Mouse (Mus musculus): ENCODE data around the gene Plcg1. TPM values are rescaled to one million over a fixed set of nuclear protein-coding genes. Genes with fewer than 3 reads are reported as not detected.

The Plcg1 gene
- polyA plus RNA-seq, 1 experiment from 2014 or later, result 11.4 TPM

DNA sequence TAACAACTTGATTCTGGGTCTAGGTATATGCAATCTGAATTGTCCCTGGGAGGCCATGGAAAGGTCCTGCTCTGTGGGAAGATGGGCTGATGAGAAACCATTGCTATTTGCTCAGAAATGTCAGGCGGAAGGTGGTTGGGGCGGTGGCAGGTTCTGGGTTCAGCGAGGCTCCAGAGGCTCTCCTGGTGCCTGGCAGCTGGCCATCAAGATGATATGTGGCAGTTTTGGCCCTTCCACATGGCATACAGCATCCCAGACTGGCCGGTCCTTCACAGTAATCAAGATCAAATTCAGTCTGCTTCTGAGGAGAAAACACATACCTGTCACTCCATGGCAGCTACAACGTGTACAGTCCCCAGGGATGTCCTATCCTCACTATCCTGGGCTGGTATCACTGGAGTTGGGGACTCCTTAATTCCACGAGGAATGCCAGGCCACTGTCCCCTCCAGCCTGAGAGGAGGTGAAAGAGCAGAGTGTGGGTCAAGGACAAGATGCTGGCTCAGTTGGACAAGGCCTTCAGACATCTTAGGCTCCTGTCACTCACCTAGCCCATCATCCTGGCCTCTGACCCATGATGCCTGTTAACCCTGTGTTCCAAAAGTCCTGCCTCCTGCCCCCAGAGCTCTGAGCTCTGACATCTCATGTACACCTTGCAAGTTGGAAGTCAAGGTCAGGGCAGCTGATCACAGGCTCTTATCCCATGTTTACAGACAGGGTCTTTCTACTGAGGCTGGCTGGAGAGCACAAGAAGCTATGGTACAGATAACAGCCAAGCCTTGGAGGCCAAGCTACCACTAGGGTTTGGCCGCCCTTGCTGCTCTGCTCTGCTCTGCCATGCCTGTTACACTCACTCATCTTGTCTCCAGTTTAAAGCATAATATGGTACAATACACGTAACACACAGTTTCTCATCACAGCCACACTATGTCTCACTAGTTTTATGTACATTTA is 40.5 kb downstream of the Plcg1 start:
- H3K27me3 ChIP-seq (ENCODE audit: control insufficient read depth, insufficient read depth, low read length), result no peaks in the 10 kb centered on the region
- H3K36me3 ChIP-seq (ENCODE audit: control insufficient read depth, insufficient read depth, low read length), result no peaks in the 10 kb centered on the region; the same call in 1 of the 2 replicates
- H3K4me2 ChIP-seq (replicated peaks; ENCODE audit: low read depth), result no peak overlapping the region
- ATAC-seq (ENCODE audit: low FRiP score, low TSS enrichment), result no peak
- no peak overlapping the region for H3K4me3 ChIP-seq (ENCODE audit: low read depth, low read length)
- no peak for TF ChIP-seq EP300 (optimal IDR thresholded peaks at IDR 0.05)
- no peak for TF ChIP-seq CTCF (IDR thresholded peaks at IDR 0.05; ENCODE audit: low read depth)
- H3K27ac ChIP-seq (replicated peaks), result no peak overlapping the region
- 78% methylated on average over 8 of the region's 8 CpGs for WGBS
- DNase-seq (ENCODE audit: low spot score), result no peak
- H3K4me1 ChIP-seq (replicated peaks; ENCODE audit: control insufficient read depth, insufficient read depth), result no peaks in the 10 kb centered on the region
- H3K9ac ChIP-seq (ENCODE audit: low read length), result no peak overlapping the region
- H3K9me3 ChIP-seq (ENCODE audit: control insufficient read depth, low read length), result no peaks in the 10 kb centered on the region

GRCm38 (mm10) chr2:160778034-160778433 is 46.9 kb downstream of the Plcg1 start:
- peaks cover 5% of the 10 kb centered on the region; the same call in 1 of the 2 replicates for H3K36me3 ChIP-seq (ENCODE audit: control insufficient read depth, insufficient read depth, low read length)
- TF ChIP-seq CTCF (IDR thresholded peaks at IDR 0.05; ENCODE audit: low read depth) (no peak), EP300 (optimal IDR thresholded peaks at IDR 0.05) (no peak)
- no peak overlapping the region for H3K9ac ChIP-seq (ENCODE audit: low read length)
- H3K4me2 ChIP-seq (replicated peaks; ENCODE audit: low read depth), result no peak overlapping the region
- no peaks in the 10 kb centered on the region for H3K9me3 ChIP-seq (ENCODE audit: control insufficient read depth, low read length)
- ATAC-seq (ENCODE audit: low FRiP score, low TSS enrichment) (no peak), DNase-seq (ENCODE audit: low spot score) (no peak)
- WGBS, result 68% methylated on average over 2 of the region's 2 CpGs
- H3K4me1 ChIP-seq (replicated peaks; ENCODE audit: control insufficient read depth, insufficient read depth), result no peaks in the 10 kb centered on the region
- no peak overlapping the region for H3K27ac ChIP-seq (replicated peaks)
- no peak overlapping the region for H3K4me3 ChIP-seq (ENCODE audit: low read depth, low read length)
- no peaks in the 10 kb centered on the region for H3K27me3 ChIP-seq (ENCODE audit: control insufficient read depth, insufficient read depth, low read length)

GRCm38 (mm10) chr2:160780154-160780833 is 49.2 kb downstream of the Plcg1 start:
- Histone ChIP-seq H3K4me2 (replicated peaks; ENCODE audit: low read depth) (no peak overlapping the region), H3K36me3 (ENCODE audit: control insufficient read depth, insufficient read depth, low read length) (peaks cover 5% of the 10 kb centered on the region; the same call in 1 of the 2 replicates), H3K4me3 (ENCODE audit: low read depth, low read length) (no peak overlapping the region), H3K4me1 (replicated peaks; ENCODE audit: control insufficient read depth, insufficient read depth) (no peaks in the 10 kb centered on the region), H3K27ac (replicated peaks) (no peak overlapping the region), H3K9me3 (ENCODE audit: control insufficient read depth, low read length) (no peaks in the 10 kb centered on the region), H3K27me3 (ENCODE audit: control insufficient read depth, insufficient read depth, low read length) (no peaks in the 10 kb centered on the region), H3K9ac (ENCODE audit: low read length) (no peak overlapping the region)
- ATAC-seq (ENCODE audit: low FRiP score, low TSS enrichment), result no peak
- no peak for DNase-seq (ENCODE audit: low spot score)
- no peak for TF ChIP-seq CTCF (IDR thresholded peaks at IDR 0.05; ENCODE audit: low read depth)
- no peak for TF ChIP-seq EP300 (optimal IDR thresholded peaks at IDR 0.05)
- 89% methylated on average over 13 of the region's 13 CpGs for WGBS

DNA sequence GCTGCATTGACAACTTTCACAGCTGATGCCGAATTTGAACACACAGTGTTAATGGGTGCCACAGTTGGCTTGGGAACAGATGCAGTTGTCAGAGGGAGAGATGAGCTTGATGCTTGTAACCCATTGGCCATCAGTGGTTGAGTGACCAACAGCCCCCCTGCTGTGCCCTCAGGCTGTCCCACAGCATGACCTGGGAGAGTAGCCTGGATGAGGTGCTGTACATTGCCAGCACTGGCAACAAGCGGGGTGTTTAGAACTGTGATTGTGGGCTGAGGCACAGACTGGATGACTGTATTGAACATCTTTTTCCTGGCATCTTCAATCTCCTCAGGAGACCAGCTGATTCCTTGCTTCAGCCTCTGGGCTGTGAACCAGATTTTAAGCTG is 49.7 kb downstream of the Plcg1 start:
- TF ChIP-seq CTCF (IDR thresholded peaks at IDR 0.05; ENCODE audit: low read depth), result no peak
- no peak for TF ChIP-seq EP300 (optimal IDR thresholded peaks at IDR 0.05)
- DNase-seq (ENCODE audit: low spot score) (no peak), ATAC-seq (ENCODE audit: low FRiP score, low TSS enrichment) (no peak)
- no peaks in the 10 kb centered on the region for H3K27me3 ChIP-seq (ENCODE audit: control insufficient read depth, insufficient read depth, low read length)
- WGBS, result 93% methylated on average over 2 of the region's 2 CpGs
- no peak overlapping the region for H3K4me2 ChIP-seq (replicated peaks; ENCODE audit: low read depth)
- H3K4me3 ChIP-seq (ENCODE audit: low read depth, low read length), result no peak overlapping the region
- no peaks in the 10 kb centered on the region for H3K9me3 ChIP-seq (ENCODE audit: control insufficient read depth, low read length)
- peaks cover 5% of the 10 kb centered on the region; the same call in 1 of the 2 replicates for H3K36me3 ChIP-seq (ENCODE audit: control insufficient read depth, insufficient read depth, low read length)
- H3K27ac ChIP-seq (replicated peaks), result no peak overlapping the region
- no peaks in the 10 kb centered on the region for H3K4me1 ChIP-seq (replicated peaks; ENCODE audit: control insufficient read depth, insufficient read depth)
- H3K9ac ChIP-seq (ENCODE audit: low read length), result no peak overlapping the region

- 35% methylated on average over 1 of the region's 1 CpGs for WGBS
- H3K9ac ChIP-seq (ENCODE audit: low read length), result no peak overlapping the region
Measured at GRCm38 (mm10) chr2:160786333-160786732, 55.2 kb downstream of the Plcg1 start.

More at GRCm38 (mm10) chr2:160786333-160786732, 55.2 kb downstream of the Plcg1 start:
- DNase-seq (ENCODE audit: low spot score) (no peak), ATAC-seq (ENCODE audit: low FRiP score, low TSS enrichment) (no peak)
- Histone ChIP-seq H3K36me3 (ENCODE audit: control insufficient read depth, insufficient read depth, low read length) (peaks cover under 1% of the 10 kb centered on the region; the same call in 1 of the 2 replicates), H3K27me3 (ENCODE audit: control insufficient read depth, insufficient read depth, low read length) (no peaks in the 10 kb centered on the region), H3K4me2 (replicated peaks; ENCODE audit: low read depth) (no peak overlapping the region), H3K4me3 (ENCODE audit: low read depth, low read length) (no peak overlapping the region), H3K9me3 (ENCODE audit: control insufficient read depth, low read length) (no peaks in the 10 kb centered on the region), H3K4me1 (replicated peaks; ENCODE audit: control insufficient read depth, insufficient read depth) (no peaks in the 10 kb centered on the region), H3K27ac (replicated peaks) (no peak overlapping the region; the same call in 1 of the 2 replicates)
- TF ChIP-seq EP300 (optimal IDR thresholded peaks at IDR 0.05), result no peak
- TF ChIP-seq CTCF (IDR thresholded peaks at IDR 0.05; ENCODE audit: low read depth), result no peak
